Mouse (Mus musculus): ENCODE data around the gene Pde6h.
A peak's percentile ranks its signal among the peaks of the same experiment; 100 is the strongest.

DNA sequence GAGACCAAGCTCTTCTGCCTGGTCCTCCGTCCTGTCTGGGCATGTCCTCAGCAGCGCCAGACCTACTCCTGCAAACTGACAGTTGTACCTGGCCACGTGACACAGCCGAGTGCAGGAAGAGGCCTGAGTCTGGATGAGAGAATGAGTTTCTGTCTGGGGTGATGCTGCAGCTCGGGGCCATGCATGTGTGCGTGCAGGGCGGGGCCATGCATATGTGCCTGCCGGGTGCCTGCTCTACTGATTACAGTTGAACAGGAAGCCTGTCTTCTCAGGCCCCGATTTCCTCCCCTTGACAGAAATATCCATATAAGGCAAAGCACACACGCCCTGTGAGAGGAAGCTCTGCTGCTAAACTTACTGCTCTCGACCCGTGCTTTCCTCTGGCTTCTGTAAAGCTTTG lies 7.0 kb downstream of the Pde6h start:
- peak; percentile 92 for TF ChIP-seq TAL1 (IDR thresholded peaks at IDR 0.05; ENCODE audit: low read length)
- TF ChIP-seq USF1 (IDR thresholded peaks at IDR 0.05; ENCODE audit: low read depth, low read length), result peak; percentile 93
- peak; percentile 88 for TF ChIP-seq MAX (IDR thresholded peaks at IDR 0.05; ENCODE audit: low read length)
- no peak for TF ChIP-seq POLR2AphosphoS2 (IDR thresholded peaks at IDR 0.05; ENCODE audit: low read length)
- no peak for TF ChIP-seq RAD21 (IDR thresholded peaks at IDR 0.05; ENCODE audit: low read depth, low read length)
- peak; percentile 55; the same call in 1 of the 2 replicates for TF ChIP-seq MXI1 (IDR thresholded peaks at IDR 0.05; ENCODE audit: low read depth, low read length)

All from MEL (cell line).